Mouse (Mus musculus) kidney, postnatal 14 days (tissue): ENCODE data around the gene Cbr4.

Experiments
- DNase-seq: peaks from one replicate; pipeline ENCODE4 v3.0.0; 2022; ENCODE audit warnings: mixed read lengths

Cbr4 gene

GRCm38 (mm10) chr8:61487597-61488156, at the start of gene Cbr4:
TSS of gene Cbr4 (plus strand) at chr8:61487734.
- DNase-seq: peak; percentile 93

GRCm38 (mm10) chr8:61442988-61443387, 44.5 kb upstream of the Cbr4 start:
- DNase-seq: no peak

GRCm38 (mm10) chr8:61444358-61444757, 43.2 kb upstream of the Cbr4 start:
- DNase-seq: no peak

- DNase-seq: no peak
Observed at GRCm38 (mm10) chr8:61446329-61446728, 41.2 kb upstream of the Cbr4 start.

DNA sequence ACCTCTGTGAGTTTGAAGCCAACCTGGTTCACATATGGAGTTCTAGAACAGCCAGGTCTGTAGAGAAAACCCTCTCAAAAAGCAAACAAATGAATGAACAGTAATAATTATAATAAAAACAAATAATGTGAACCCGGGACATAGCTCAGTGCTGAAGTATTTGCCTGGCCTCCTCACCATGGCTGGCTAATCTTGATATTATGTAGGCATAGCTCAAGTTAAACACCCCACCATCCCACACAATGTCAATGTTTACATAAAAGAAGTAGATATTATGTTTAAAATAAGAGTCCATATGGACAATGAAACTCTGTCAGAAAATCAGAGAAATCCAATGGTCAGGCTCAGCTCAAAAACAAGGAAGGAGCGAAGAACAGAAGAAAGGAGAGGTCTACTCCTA, 39.4 kb upstream of the Cbr4 start:
- DNase-seq: no peak

- DNase-seq: no peak
Observed at GRCm38 (mm10) chr8:61448881-61449280, 38.7 kb upstream of the Cbr4 start.

DNA sequence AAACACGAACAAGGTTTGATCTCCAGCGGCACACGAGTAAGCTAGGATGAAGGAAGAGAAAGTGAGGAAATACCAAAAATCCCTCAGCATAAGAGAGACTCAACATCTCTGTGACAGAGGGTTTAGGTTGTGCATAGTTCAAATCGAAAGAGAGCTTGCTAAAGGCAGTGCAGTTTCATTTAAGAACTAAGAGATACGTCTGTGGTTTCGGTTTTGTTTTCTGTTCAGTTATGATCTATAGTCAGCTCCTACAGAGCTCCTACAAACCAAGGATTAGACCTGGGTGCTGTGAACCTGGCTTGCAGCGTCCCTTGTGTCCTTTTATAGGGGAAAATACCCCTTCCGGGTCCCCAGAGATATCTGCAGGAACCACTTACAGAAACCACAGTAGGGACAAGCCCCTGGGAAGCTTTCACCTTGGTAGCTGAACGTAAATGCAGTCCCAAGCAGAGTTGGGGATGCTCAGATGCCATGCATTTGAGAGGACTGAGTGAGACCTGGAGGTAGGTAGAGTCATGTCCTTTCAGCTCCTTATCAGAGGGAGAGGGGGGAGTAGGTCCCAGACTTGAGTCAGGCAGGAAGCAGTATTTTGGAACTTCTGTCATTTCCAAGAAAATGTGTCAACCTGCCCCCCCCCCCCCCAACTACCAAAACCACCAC, 36.5 kb upstream of the Cbr4 start:
- no peak for DNase-seq

GRCm38 (mm10) chr8:61451721-61452337, 35.7 kb upstream of the Cbr4 start:
- DNase-seq: no peak

DNA sequence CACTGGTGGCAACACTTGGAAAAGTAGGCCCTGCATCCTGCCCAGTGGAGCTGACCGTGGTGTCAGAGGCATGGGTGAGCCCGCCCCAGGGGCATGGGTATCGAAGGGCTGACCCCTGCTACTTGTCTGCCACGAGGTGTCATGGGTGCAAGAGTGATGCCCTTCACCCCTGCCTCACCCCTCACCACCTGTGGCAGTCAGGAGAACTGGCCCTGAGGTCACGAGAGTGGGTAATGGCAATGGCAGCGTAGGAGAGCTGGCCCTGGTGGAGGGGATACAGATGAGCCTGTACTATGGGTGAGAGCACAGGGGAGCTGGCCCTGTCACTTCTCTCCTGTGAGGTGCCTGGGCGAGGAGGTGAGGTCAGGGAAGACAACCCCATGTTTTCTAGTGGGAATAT, 27.8 kb upstream of the Cbr4 start:
- DNase-seq: no peak

DNA sequence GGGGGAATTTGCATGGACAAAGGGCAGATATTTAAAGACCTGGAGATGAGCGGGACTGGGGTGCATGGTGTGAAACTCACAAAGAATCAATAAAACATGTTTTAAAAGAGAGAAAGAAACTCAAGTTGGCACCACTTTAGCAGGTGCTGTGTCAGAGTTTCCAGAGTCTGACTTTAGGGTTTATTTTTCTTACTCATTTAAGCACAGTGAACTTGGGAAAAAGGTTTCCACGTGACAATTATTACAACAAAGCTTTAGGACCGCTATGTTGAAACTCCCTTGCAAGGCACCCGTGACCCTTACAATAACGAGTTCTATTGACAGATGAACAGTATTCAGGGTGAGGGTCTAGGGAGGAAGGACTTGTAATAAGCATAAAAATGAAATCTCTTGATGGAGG, 25.3 kb upstream of the Cbr4 start:
- DNase-seq: no peak

DNA sequence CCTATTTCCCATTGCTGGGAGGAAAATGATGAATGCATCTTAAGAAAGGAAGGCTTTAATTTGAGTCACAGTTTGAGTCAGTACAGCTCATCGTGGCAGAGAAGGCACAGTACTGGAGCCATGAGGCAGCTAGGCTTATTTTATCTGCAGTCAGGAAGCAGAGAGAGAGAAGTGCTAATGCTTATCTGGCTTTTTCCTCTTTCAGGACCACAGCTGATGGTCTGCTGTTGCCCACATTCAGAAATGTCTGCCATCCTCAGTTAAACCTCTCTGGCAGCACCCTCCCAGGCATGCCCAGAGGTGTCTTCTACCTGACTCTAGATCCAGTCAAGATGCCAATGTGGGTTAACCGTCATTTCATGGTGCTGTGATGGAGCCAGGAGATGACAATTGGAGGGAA, 23.1 kb upstream of the Cbr4 start:
- DNase-seq: no peak

DNA sequence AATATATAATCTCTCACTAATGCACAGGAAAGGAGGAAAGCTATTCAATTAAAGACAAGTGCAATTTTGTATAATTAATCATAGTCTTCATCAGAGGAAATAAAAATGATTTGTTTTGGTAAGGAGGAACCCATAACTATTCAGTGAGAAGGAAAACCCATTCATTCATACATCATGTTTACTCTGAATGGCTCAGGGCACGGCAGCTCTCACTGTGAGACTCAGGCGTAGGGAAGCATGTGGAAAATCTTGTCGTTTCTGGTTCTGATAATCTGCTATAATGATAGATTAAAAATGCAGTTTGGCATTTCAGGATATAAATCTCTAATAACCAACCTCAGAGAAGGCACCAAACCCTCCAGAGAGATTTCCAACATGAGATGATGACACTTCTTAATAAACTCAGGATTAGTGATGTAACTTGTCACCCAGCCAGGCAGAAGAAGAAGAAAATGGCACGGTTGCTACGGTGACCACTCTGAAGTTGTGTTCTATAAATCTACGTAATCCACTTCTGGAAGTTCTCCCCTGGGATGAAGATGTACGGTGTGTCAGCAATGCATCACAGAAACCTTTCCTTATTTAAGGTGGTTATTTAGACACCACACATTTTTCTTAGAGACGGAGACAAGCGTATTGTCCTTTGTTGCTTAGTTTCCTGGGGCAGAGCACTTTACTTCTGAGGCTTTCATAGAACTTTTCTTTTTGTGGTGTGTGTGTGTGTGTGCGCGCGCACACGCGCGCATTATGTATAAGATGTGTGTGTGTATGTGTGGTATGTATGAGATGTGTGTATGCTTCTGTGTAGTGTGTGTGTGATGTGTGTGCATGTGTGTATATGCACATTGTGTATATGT, 20.6 kb upstream of the Cbr4 start:
- no peak for DNase-seq

- DNase-seq: no peak
Observed at GRCm38 (mm10) chr8:61467553-61467815, 20.1 kb upstream of the Cbr4 start.

GRCm38 (mm10) chr8:61470213-61470612, 17.3 kb upstream of the Cbr4 start:
- no peak for DNase-seq

GRCm38 (mm10) chr8:61475251-61475673, 12.3 kb upstream of the Cbr4 start:
- peak; percentile 34 for DNase-seq

DNA sequence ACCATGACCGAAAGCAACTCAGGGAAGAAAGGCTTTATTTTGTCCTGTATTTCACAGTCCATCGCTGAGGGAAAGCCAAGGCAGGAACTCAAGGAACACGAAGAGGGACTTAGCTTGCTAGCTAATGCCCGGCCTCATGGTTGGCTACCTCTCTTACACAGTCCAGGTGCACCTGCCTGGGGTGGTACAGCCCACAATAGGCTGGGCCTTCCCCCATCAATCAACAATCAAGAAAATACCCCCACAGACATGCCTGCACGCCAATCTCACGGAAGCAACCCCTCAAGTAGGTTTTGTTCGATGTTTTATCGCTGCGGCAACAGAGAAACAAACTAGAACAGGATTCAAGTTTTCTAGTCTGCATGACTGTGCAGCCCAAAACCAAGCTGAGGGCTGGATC, 11.4 kb upstream of the Cbr4 start:
- DNase-seq: no peak

- no peak for DNase-seq
Observed at GRCm38 (mm10) chr8:61478150-61478549, 9.4 kb upstream of the Cbr4 start.

DNA sequence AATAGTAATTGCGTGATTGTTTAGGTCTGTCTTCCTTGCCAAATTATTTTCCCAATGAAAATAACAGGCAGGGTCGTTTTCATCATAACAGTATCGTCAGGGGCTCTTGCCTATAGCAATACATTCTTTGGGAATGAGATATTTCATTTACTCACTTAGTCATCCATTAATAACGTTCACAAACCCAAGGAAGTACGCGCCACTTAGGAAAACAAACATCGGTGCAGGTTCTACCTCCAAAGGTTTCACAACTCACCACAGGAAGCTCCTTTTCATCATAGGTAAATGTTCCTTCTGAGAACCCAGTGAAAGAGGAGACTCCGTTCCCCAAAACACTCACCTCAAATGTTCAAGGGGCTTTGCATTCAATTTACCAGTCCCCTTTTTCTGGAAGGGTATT, 8.7 kb upstream of the Cbr4 start:
- DNase-seq: no peak

DNA sequence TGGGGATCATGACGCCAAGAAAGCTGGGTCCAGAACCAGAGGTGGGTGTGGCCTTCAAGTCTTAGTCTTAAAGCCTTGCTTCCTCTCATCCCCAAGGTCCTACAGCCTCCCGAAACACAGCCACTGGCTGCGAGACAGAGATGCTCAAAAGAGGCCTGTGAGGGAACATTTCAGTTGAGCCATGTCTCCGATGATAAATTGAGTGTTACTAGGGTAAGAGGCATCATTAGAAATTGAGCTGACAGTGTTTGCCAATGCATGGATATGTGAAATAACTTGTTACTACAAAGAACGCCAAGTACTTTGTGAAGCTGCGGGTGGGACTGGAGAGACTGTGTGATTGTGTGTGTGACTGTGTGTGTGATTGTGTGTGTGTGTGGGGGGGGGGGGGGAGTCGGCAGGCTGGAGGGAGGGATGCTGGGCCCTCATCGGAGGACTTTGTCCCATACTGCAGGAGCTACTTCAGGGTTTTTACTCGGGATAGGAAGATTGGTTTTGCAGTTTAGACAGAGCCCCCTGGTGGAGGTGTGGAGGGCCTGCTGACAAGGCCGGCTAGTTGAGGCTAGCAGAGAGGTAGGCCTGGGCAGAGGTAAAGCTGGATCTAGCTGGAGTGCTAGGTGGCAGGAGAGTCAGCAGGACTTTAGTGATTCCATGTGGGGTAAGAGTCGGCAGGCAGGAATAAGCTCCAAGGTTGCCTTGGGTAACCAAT, 7.9 kb upstream of the Cbr4 start:
- DNase-seq: peak; percentile 70

- no peak for DNase-seq
Observed at GRCm38 (mm10) chr8:61480260-61480967, 7.1 kb upstream of the Cbr4 start.

- no peak for DNase-seq
Observed at GRCm38 (mm10) chr8:61486923-61487529, 508 bp upstream of the Cbr4 start.

GRCm38 (mm10) chr8:61488631-61489030, 1.1 kb downstream of the Cbr4 start:
- no peak for DNase-seq
